Mouse (Mus musculus): ENCODE measurements around the gene Tppp2.

DNA sequence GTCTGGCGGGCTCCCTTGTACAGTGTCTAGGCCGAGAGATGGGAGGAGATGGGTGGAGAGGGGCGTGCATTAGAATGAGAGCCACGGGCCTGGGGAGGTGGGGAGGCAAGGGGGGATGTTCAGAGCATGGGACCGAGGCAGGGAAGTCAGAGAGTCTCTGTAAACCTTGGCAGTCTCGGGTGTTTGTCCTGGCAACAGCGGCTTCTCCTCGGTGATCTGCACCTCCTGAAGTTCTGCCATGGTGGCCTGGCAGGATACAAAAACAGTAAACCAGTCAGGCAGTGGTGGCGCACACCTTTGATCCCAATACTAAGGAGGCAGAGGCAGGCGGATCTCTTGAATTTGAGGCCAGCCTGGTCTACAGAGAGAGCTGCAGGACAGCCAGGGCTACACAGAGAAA, 6.9 kb upstream of the Tppp2 start:
- no peak for TF ChIP-seq POLR2A (IDR thresholded peaks at IDR 0.05; ENCODE audit: low read depth, low read length)
- TF ChIP-seq CTCF (IDR thresholded peaks at IDR 0.05; ENCODE audit: extremely low read depth, insufficient read depth, insufficient read length, insufficient replicate concordance): no peak

All from spleen, adult 2 months (tissue).